Mouse (Mus musculus) thymus, postnatal 4 days (tissue): ENCODE measurements around the gene Isg20.

ENCODE experiments used
- DNase-seq: peaks from one replicate; pipeline ENCODE4 v3.0.0; 2021

The Isg20 gene

DNA sequence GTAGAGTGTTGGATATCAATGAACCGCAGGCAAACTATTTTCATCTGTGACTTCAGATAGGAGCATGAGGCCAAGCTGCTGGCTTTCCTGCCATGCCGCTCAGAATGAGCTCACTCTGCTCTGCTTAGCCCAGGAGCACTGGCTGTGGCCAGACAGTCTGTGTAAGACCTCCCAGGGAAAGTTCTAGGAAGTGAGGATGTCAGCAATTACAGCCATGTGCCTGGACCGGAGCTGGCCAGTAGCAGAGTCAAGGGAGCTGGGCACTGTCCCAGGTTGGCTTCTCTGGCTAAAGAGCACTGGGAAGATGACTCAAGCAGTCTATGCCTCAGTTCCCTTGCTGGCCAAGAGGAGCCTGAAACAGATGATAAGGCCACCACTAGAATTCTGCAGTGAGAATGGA, 50.7 kb downstream of the Isg20 start:
- DNase-seq: no peak
